Mouse (Mus musculus) midbrain, embryonic 15.5 days (tissue): ENCODE data around the gene Gabrg3. TPM values are rescaled to one million over a fixed set of nuclear protein-coding genes. Genes with fewer than 3 reads are reported as not detected.

Source experiments
- ATAC-seq: fragments of 200-750 bp; cut with Nextera tagmentation; replicated peaks from 2 replicates; pipeline ENCODE4 v1.8.0; 2017; ENCODE audit warnings: moderate TSS enrichment
- H3K27ac ChIP-seq: fragments of 300-500 bp; sonication (generic); 2 replicates; pipeline ENCODE4 v1.5.1; 2015; ENCODE audit warnings: mild to moderate bottlenecking, inconsistent platforms
- H3K27me3 ChIP-seq: fragments of 300-500 bp; sonication (generic); replicated peaks from 2 replicates; pipeline ENCODE4 v1.6.1; 2015; ENCODE audit warnings: inconsistent platforms
- H3K36me3 ChIP-seq: fragments of 300-500 bp; sonication (generic); replicated peaks from 2 replicates; pipeline ENCODE4 v1.6.1; 2015; ENCODE audit warnings: inconsistent platforms
- H3K4me1 ChIP-seq: fragments of 300-500 bp; sonication (generic); 2 replicates; pipeline ENCODE4 v1.6.1; 2015; ENCODE audit warnings: inconsistent platforms
- H3K4me2 ChIP-seq: fragments of 300-500 bp; sonication (generic); 2 replicates; pipeline ENCODE4 v1.6.1; 2015; ENCODE audit warnings: inconsistent platforms, mild to moderate bottlenecking, moderate library complexity
- H3K4me3 ChIP-seq: fragments of 300-500 bp; sonication (generic); 2 replicates; pipeline ENCODE4 v1.5.1; 2015; ENCODE audit warnings: mild to moderate bottlenecking, inconsistent platforms
- H3K9ac ChIP-seq: fragments of 300-500 bp; sonication (generic); 2 replicates; pipeline ENCODE4 v1.6.1; 2015; ENCODE audit warnings: mild to moderate bottlenecking, inconsistent platforms
- H3K9me3 ChIP-seq: fragments of 300-500 bp; sonication (generic); 2 replicates; pipeline ENCODE4 v1.6.1; 2016; ENCODE audit warnings: inconsistent platforms
- WGBS: fragments of 180-500 bp; shearing (Covaris S2); methylation state at CpG from one replicate; pipeline ENCODE4 v1.1.7; 2015; ENCODE audit warnings: mixed read lengths; 5-methylcytosine and 5-hydroxymethylcytosine counted together
- polyA plus RNA-seq: library from polyadenylated mRNA; unstranded; fragments of >200 nt; fragmentation: Nextera tagmentation; extraction: Ambion mirVana; gene quantifications from 2 replicates; pipeline ENCODE4 v1.2.1, GENCODE M21; 2015

Gabrg3 gene
- polyA plus RNA-seq, 1 experiment from 2014 or later = 8.6 TPM

DNA sequence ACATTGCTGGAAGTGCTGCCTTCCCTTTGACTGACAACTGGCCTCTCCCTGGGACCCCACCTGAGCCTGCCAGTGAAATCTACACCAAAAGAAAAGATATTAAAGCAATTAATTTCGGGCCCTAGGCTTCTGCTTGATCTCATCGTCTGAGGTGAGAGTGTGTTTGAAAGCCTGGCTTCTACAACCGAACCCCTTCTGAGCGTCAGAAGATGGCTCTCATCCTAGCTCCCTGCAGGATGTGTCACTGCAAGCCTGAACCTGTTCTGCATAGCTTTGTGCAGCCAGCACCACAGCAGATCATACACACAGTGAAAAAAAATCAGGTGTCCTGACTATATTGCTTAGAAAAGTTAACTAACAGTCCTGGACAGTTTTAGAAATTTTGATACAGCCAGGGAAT is 618.8 kb downstream of the Gabrg3 start:
- H3K27ac ChIP-seq = no peak overlapping the region
- H3K9ac ChIP-seq = no peak overlapping the region
- H3K4me3 ChIP-seq = no peak overlapping the region
- ATAC-seq = no peak
- H3K9me3 ChIP-seq = no peaks in the 10 kb centered on the region
- H3K4me1 ChIP-seq = peaks cover 10% of the 10 kb centered on the region
- no peaks in the 10 kb centered on the region for H3K36me3 ChIP-seq
- H3K27me3 ChIP-seq = no peaks in the 10 kb centered on the region
- WGBS = 56% methylated on average over 4 of the region's 4 CpGs
- H3K4me2 ChIP-seq = no peak overlapping the region

GRCm38 (mm10) chr7:56767796-56768195 is 619.2 kb downstream of the Gabrg3 start:
- no peak for ATAC-seq
- Histone ChIP-seq H3K9ac (no peak overlapping the region), H3K27me3 (no peaks in the 10 kb centered on the region), H3K9me3 (no peaks in the 10 kb centered on the region), H3K4me1 (peaks cover 10% of the 10 kb centered on the region), H3K4me3 (no peak overlapping the region), H3K4me2 (no peak overlapping the region), H3K27ac (no peak overlapping the region), H3K36me3 (no peaks in the 10 kb centered on the region)
- WGBS = 75% methylated on average over 1 of the region's 1 CpGs

DNA sequence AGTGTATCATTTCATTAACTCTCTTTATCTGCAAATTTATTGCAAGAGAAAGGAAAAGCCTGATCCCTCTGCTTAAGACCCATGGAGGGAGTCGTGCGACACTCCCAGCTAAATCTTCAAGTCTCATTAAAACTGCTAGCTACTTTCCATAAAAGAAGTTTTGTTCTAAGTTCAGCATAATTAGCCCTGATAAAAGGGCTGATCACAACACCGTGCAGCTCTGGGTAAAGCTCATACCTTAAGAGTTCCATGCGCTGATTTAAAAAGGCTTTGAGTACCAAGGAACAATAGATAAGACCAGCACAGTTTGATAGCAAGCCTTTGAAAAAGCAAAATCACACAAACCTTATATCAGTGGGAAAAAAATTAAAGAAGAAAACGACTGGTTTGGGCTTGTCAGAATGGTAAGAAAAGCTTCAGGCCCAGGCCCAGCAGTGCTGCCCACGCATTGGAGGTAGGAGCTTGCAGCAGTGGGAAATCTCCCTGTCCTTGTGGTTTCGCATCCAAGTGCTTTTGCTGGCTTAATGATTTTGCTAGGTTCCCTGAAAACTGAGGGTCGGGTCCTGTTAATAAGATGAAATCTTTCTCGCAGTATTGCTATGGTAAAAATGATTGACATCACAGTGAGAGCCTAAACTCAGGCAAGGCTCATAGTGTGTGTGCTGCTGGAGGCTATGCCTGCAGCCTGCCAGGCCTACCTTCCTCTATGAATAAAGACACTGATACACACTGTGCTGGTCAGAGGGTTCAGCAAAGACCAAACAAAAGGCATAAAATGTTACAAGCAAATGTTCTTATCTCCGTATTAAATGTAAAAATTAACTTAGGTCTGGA is 621.2 kb downstream of the Gabrg3 start:
- H3K27me3 ChIP-seq = no peaks in the 10 kb centered on the region
- H3K27ac ChIP-seq = peak overlapping the region; percentile 53
- no peak overlapping the region for H3K4me3 ChIP-seq
- peaks cover 10% of the 10 kb centered on the region for H3K4me1 ChIP-seq
- H3K9ac ChIP-seq = no peak overlapping the region
- H3K9me3 ChIP-seq = no peaks in the 10 kb centered on the region
- 25% methylated on average over 10 of the region's 10 CpGs for WGBS
- H3K36me3 ChIP-seq = no peaks in the 10 kb centered on the region
- H3K4me2 ChIP-seq = no peak overlapping the region
- peak; percentile 95 for ATAC-seq

GRCm38 (mm10) chr7:56729225-56729624 is 657.8 kb downstream of the Gabrg3 start:
- H3K9me3 ChIP-seq = no peaks in the 10 kb centered on the region
- H3K4me3 ChIP-seq = no peak overlapping the region
- H3K4me1 ChIP-seq = no peaks in the 10 kb centered on the region
- 88% methylated on average over 6 of the region's 6 CpGs for WGBS
- H3K27me3 ChIP-seq = no peaks in the 10 kb centered on the region
- ATAC-seq = no peak
- no peak overlapping the region for H3K4me2 ChIP-seq
- H3K9ac ChIP-seq = no peak overlapping the region
- H3K27ac ChIP-seq = no peak overlapping the region
- no peaks in the 10 kb centered on the region for H3K36me3 ChIP-seq

Other genes with a start within 250 kb of the Gabrg3 start
- 49.3 and 57.8 TPM in 2 replicates for gene Gabrb3, start 32.5 kb upstream of the Gabrg3 start, polyA plus RNA-seq
- gene Gabra5, start 122.9 kb upstream of the Gabrg3 start, polyA plus RNA-seq = 35.5 and 37.8 TPM in 2 replicates